Mouse (Mus musculus): ENCODE measurements at regions not wholly inside any gene's neighbourhood (a gene's known extent, or its start where the extent isn't known, plus 50 kb on each side); places are given as distances from the start of the nearest gene placed in this dataset.

DNA sequence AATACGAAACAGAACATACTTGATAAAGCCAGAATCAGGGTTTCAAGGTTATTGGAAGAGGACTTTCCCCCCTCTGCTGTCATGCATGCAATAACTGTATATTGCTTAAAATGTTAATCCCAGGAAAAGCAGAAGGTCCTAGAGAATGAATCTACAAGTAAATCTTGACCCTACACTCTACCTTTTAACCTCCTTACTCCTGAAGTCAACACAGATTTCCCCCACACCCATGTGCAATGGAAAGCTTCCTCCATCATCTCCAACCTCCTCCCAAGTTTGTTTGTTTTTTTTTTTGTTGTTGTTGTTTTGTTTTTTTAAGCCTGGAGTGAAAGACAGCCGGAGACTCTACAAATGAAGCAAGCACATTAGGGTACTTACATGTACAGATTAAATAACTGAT, 55.9 kb upstream of the Ifne start:
- H3K4me3 ChIP-seq (ENCODE audit: low read depth, low read length): no peak overlapping the region

DNA sequence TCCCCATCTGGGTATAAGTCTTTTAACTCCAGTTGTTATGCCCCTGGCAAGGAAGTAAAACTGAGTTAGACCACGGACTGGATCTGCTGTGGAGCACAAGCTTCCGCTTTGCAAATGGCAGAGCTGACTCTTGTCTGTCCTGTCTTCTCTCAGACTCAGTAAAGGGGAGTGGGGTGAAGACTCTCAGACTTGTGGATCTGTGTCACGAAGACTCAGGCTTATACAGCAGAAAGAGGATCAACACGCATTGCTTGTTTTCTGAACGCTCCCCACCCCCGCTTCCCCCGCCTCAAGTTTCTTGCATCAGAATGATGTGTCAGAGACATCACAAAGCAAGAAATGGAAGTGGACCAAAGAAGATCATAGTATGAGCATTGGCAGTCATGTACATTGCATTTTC, 55.3 kb upstream of the Ifne start:
- no peak overlapping the region for H3K27ac ChIP-seq (ENCODE audit: low read length)
- H3K36me3 ChIP-seq (ENCODE audit: control insufficient read depth, insufficient read depth, low read length): no peaks in the 10 kb centered on the region
- H3K9me3 ChIP-seq (ENCODE audit: control insufficient read depth, low read depth, low read length): no peaks in the 10 kb centered on the region
- WGBS: 73% methylated on average over 7 of the region's 7 CpGs
- H3K4me1 ChIP-seq (ENCODE audit: control insufficient read depth, insufficient read depth, low read length): no peaks in the 10 kb centered on the region
- H3K9ac ChIP-seq (replicated peaks; ENCODE audit: low read depth, low read length): no peak overlapping the region
- no peak overlapping the region for H3K4me2 ChIP-seq (replicated peaks; ENCODE audit: low read depth, low read length)
- no peak overlapping the region for H3K4me3 ChIP-seq (ENCODE audit: low read depth, low read length)
- ATAC-seq (ENCODE audit: insufficient number of reproducible peaks, insufficient read depth, low FRiP score, low read depth): no peak
- H3K27me3 ChIP-seq (ENCODE audit: control insufficient read depth, insufficient read depth, low read length): peaks cover 2% of the 10 kb centered on the region; the same call in 1 of the 2 replicates

More for the DNA sequence above, 55.9 kb upstream of the Ifne start:
- ATAC-seq (ENCODE audit: insufficient number of reproducible peaks, insufficient read depth, low FRiP score, low read depth): no peak
- no peak overlapping the region for H3K4me2 ChIP-seq (replicated peaks; ENCODE audit: low read depth, low read length)
- no peak overlapping the region for H3K27ac ChIP-seq (ENCODE audit: low read length)
- peaks cover 2% of the 10 kb centered on the region; the same call in 1 of the 2 replicates for H3K27me3 ChIP-seq (ENCODE audit: control insufficient read depth, insufficient read depth, low read length)
- H3K36me3 ChIP-seq (ENCODE audit: control insufficient read depth, insufficient read depth, low read length): no peaks in the 10 kb centered on the region
- no peak overlapping the region for H3K9ac ChIP-seq (replicated peaks; ENCODE audit: low read depth, low read length)
- 78% methylated on average over 2 of the region's 2 CpGs for WGBS
- H3K9me3 ChIP-seq (ENCODE audit: control insufficient read depth, low read depth, low read length): no peaks in the 10 kb centered on the region
- no peaks in the 10 kb centered on the region for H3K4me1 ChIP-seq (ENCODE audit: control insufficient read depth, insufficient read depth, low read length)

DNA sequence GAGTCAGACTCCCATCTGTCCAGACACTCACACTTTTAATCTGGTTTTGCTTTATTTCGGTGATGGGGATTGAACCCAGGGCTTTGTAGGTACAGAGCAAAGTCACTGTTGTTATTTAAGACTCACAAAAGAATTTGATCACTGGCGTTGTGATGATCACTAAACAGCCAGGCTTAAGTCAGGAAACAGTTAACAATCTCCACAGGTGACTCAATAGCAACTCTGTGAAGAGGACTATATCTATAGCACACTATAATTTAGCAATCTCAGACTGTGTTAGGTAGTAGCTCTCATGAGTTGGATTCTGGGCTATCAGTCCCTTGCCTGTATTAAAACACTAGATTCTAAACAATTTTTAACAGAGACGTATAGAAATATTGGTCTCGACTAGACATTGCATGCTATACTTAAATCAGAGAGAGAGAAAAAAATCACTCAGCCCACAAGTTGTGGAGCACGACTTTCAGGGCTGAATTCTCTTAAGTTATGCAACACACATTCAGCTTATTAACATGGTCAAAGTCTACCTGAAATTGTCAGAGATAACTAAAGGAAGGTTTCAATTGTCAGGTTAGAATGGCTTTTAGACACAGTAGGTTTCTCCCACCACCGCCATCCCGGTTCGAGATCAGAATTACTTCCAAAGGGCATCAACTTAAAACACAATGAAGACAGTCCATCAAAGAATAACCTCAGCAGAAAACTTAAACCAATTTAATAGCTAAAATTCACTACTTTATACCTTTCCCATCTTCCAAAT, 54.4 kb upstream of the Ifne start:
- Histone ChIP-seq H3K4me1 (ENCODE audit: control insufficient read depth, insufficient read depth, low read length) (no peaks in the 10 kb centered on the region), H3K4me2 (replicated peaks; ENCODE audit: low read depth, low read length) (no peak overlapping the region), H3K4me3 (ENCODE audit: low read depth, low read length) (no peak overlapping the region), H3K36me3 (ENCODE audit: control insufficient read depth, insufficient read depth, low read length) (no peaks in the 10 kb centered on the region), H3K27me3 (ENCODE audit: control insufficient read depth, insufficient read depth, low read length) (peaks cover 2% of the 10 kb centered on the region; the same call in 1 of the 2 replicates), H3K9me3 (ENCODE audit: control insufficient read depth, low read depth, low read length) (no peaks in the 10 kb centered on the region), H3K27ac (ENCODE audit: low read length) (no peak overlapping the region), H3K9ac (replicated peaks; ENCODE audit: low read depth, low read length) (no peak overlapping the region)
- no peak for ATAC-seq (ENCODE audit: insufficient number of reproducible peaks, insufficient read depth, low FRiP score, low read depth)
- WGBS: 71% methylated on average over 8 of the region's 8 CpGs

DNA sequence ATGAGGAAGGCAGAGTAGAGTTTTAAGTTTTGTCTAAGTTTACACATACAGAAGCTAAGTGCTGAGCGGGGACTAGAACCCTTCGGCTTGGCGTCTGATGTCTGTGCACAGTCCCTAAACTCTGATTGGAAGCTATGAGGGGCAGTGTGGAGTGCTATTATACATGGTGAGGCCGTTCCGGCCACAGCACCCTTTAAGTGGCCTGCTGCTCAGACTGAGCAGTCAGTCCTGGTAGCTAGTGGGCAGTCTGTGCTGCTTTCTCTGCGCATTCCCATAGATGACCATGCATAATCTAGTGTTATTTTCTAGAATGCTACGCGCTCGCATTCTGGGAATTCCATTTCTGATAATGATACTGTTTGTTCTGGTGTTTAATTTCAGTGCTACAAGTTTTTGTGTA, 51.2 kb upstream of the Ifne start:
- no peak overlapping the region for H3K9ac ChIP-seq (replicated peaks; ENCODE audit: low read depth, low read length)

More for the DNA sequence above, 51.2 kb upstream of the Ifne start:
- Histone ChIP-seq H3K27ac (ENCODE audit: low read length) (no peak overlapping the region), H3K4me3 (ENCODE audit: low read depth, low read length) (no peak overlapping the region), H3K9me3 (ENCODE audit: control insufficient read depth, low read depth, low read length) (no peaks in the 10 kb centered on the region), H3K27me3 (ENCODE audit: control insufficient read depth, insufficient read depth, low read length) (peaks cover 2% of the 10 kb centered on the region; the same call in 1 of the 2 replicates), H3K4me2 (replicated peaks; ENCODE audit: low read depth, low read length) (no peak overlapping the region), H3K36me3 (ENCODE audit: control insufficient read depth, insufficient read depth, low read length) (0 out of 2 replicates have a peak, but pooled peaks cover 4% of the 10 kb centered on the region), H3K4me1 (ENCODE audit: control insufficient read depth, insufficient read depth, low read length) (no peaks in the 10 kb centered on the region)
- 87% methylated on average over 9 of the region's 9 CpGs for WGBS
- no peak for ATAC-seq (ENCODE audit: insufficient number of reproducible peaks, insufficient read depth, low FRiP score, low read depth)

All from stomach, embryonic 14.5 days (tissue).